Mouse (Mus musculus): Measurements from ENCODE around the gene Polr2e. TPM values are rescaled to one million over a fixed set of nuclear protein-coding genes. Genes with fewer than 3 reads are reported as not detected.

Gene Polr2e
- polyA plus RNA-seq, 1 experiment, result 78.3 TPM

DNA sequence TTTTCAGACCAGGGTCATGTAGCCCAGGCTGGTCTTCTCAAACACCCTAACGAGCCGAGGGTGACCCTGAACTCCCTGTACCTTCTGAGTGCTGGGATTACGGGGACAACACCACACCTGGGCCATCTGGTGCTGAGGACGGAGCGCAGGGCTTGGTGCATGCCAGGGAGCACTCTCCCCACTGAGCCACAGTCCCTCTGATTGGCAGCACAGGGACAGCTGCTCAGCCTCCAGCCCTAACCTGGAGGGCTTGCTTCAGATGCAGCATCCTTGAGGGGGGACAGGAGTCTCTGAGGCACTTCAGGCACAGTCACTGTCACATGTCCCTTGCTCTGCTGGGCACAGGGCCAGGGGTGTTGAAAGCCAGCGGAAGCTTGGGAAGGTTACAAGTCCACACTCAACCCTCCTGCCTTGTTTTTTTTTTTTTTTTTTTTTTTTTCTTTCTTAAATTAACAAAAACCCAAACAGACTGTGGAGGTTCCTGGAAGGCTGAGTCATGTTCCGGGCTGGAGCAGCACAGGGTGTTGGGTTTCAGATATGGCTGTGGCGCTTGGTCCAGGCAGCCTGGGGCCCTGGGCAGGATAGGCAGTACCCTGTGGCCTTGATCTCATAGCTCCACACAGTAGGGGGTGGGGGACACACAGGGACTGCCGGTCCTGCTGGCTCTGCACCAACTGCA, 31.4 kb upstream of the Polr2e start:
- Histone ChIP-seq H3K27ac (replicated peaks; ENCODE audit: low read depth, low read length) (peak overlapping the region; percentile 80), H3K4me3 (ENCODE audit: insufficient read depth, low read depth, low read length) (no peak overlapping the region), H3K4me1 (ENCODE audit: control insufficient read depth, insufficient read depth, insufficient read length, low read length) (peaks cover 44% of the 10 kb centered on the region)

DNA sequence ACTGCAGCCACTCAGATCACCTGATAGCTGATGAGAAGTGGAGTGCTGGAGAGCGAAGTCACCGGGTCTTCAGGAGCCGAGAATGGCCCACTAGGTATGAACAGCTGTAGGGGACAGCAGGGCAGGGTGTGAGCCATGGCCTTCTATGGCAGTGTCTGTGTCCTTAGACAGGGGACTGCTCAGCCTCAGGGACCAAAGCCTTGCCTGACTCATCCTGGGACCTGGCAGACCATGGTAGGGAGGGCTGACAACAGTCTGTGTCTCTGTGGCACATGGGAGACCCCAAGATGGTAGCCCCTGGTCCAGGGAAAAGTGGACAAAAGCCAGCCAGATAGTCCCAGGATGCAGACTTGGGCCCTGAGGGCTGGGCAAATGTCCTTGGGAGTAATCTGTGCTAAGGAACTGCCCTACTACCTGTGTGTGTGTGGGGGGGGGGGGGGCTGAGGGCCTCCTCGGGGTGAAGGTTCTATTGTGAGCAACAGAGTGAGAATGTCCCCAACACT, 30.4 kb upstream of the Polr2e start:
- peaks cover 40% of the 10 kb centered on the region for H3K4me1 ChIP-seq (ENCODE audit: control insufficient read depth, insufficient read depth, insufficient read length, low read length)
- H3K27ac ChIP-seq (replicated peaks; ENCODE audit: low read depth, low read length), result no peak overlapping the region
- no peak overlapping the region for H3K4me3 ChIP-seq (ENCODE audit: insufficient read depth, low read depth, low read length)

DNA sequence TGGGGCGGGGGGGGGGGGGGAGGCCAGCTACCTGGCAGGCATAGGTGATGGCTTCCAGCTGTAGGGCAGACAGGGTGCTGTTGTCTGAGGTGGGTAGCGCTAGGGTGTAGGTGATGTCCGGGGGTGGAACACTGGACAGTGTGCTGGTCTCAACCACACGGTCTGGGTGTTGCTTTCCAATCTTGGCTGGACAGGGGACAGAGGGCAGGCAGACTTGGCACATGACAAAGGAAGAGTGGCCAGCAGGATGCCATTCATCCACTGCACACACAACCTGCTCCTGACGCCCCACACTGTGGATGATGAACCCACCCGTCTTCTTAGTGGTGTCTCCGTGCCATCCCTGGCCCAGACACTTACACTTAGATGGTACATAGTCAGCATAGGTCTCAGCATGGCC, 29.7 kb upstream of the Polr2e start:
- no peak overlapping the region for H3K27ac ChIP-seq (replicated peaks; ENCODE audit: low read depth, low read length)
- H3K4me1 ChIP-seq (ENCODE audit: control insufficient read depth, insufficient read depth, insufficient read length, low read length), result peaks cover 33% of the 10 kb centered on the region
- no peak overlapping the region for H3K4me3 ChIP-seq (ENCODE audit: insufficient read depth, low read depth, low read length)

DNA sequence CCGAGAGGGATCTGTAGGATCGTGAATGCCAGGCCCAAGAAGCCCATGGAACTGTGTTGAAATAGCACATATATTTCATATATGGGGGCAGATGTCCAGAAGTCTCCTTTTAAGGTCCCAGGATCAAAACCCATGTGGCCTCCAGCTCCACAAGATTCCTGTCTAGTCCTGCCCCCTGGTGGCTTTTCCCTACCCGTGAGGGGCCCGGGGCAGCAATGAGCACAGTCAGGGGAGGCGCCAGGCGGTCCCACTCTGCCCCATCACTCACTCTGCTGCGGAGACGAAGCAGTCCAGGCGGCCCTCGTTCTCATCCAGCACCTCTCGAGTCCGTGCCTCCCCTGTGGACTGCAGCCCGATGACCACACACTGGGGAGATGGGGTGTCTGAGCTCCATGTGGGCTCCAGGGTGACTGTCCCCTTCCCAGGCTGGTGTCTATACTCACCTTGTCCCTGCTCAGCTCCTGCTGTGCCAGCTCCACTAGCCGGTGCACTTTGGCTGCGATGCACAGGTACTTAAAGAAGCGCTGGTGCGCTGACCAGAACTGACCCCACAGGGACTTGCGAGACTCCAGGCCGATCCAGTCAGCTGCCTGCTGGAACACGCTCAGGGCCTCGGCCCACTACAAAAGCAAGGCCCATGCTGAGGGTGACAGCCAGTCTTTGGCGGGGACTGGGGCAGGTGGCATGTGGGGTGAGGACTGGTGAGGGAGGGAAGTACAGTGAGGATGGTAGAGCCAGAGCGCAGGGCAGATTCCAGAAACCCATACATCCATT, 24.5 kb upstream of the Polr2e start:
- Histone ChIP-seq H3K4me3 (ENCODE audit: insufficient read depth, low read depth, low read length) (no peak overlapping the region), H3K27ac (replicated peaks; ENCODE audit: low read depth, low read length) (no peak overlapping the region), H3K4me1 (ENCODE audit: control insufficient read depth, insufficient read depth, insufficient read length, low read length) (no peaks in the 10 kb centered on the region)

DNA sequence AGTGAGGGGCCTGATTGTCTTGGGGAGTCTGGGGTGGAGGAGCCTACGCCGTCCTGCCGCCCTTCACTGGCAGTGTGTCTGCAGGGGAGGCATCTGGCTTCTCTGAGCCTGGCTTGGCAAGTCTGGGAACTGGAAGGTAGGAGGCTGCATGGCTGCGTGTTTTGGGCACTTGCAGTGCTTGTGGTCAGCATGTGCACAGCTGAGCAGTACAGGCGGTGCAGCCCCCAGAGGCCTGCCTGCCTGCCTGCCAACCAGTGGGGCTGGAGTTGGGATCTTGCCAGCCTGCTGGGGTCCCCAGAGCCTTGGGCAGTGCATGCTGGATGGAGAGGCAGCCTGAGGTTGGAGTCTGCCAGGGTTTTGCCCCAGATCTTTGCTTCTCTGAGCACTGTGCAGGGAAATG, 23.5 kb upstream of the Polr2e start:
- Histone ChIP-seq H3K27ac (replicated peaks; ENCODE audit: low read depth, low read length) (no peak overlapping the region), H3K4me1 (ENCODE audit: control insufficient read depth, insufficient read depth, insufficient read length, low read length) (no peaks in the 10 kb centered on the region), H3K4me3 (ENCODE audit: insufficient read depth, low read depth, low read length) (no peak overlapping the region)

DNA sequence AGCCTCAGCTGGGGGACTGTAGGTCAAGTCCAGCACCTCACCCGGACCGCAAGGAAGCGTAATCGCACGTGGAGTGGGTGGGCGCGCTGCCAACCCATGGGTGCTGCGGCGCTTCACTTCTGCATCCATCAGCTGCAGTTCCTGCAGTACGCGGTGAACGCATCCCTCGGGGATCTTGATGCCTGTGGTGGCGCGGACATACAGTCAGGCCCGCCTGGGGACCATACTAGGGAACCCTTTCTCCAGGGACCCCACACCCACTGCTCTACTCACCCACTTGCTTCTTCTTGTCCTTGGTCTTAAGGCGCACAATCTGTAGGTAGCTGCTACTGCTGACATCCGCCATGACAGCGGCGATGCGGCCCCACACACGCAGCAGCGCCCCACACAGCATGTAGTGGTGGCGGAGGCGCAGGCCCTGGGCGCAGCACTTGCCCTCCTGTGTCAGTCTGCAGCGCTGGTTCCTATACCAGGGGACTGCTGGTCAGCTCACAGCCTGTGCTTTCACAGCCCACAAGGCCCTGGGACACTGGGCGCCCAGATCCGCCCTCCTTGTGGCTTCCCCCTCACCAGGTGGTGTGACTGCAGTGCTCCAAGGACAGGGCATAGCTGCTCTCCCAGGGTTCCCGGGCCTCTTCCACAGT, 18.2 kb upstream of the Polr2e start:
- H3K27ac ChIP-seq (replicated peaks; ENCODE audit: low read depth, low read length), result no peak overlapping the region
- H3K4me1 ChIP-seq (ENCODE audit: control insufficient read depth, insufficient read depth, insufficient read length, low read length), result peaks cover 6% of the 10 kb centered on the region
- H3K4me3 ChIP-seq (ENCODE audit: insufficient read depth, low read depth, low read length), result no peak overlapping the region

DNA sequence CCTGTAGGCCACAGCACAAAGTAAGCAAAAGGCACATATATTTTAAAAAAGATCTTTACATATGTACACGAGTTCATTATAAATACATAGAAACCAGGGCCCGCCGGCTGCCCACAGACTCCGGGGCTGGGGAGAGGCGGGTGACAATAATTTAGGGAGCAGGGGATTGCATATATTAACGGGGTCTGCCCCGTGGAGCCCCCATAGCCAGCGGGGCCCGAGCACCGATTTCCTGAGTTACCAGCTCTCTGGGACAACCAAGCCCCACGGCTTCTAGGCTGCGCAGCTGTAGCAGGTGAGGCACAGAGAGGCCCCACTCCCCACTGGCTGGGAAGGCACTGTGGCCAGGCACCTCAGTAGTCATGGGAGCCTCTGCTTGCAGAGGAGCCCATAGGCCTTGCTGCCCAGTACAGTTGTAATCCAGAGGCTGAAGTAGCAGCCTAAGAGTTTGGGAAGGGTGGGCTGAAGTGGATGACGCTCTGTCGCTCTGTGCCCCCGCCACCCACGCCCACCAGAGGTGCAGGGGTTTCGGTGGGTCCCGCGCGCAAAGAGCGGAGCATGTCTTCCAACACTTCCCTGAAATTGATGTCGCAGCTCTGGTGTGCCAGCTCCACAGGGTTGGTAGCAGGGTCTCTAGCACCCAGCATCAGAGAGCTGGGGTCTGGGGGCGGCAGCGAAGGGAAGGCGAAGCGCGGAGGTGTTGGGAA, 17.5 kb upstream of the Polr2e start:
- Histone ChIP-seq H3K4me1 (ENCODE audit: control insufficient read depth, insufficient read depth, insufficient read length, low read length) (peaks cover 11% of the 10 kb centered on the region), H3K27ac (replicated peaks; ENCODE audit: low read depth, low read length) (no peak overlapping the region), H3K4me3 (ENCODE audit: insufficient read depth, low read depth, low read length) (no peak overlapping the region)

DNA sequence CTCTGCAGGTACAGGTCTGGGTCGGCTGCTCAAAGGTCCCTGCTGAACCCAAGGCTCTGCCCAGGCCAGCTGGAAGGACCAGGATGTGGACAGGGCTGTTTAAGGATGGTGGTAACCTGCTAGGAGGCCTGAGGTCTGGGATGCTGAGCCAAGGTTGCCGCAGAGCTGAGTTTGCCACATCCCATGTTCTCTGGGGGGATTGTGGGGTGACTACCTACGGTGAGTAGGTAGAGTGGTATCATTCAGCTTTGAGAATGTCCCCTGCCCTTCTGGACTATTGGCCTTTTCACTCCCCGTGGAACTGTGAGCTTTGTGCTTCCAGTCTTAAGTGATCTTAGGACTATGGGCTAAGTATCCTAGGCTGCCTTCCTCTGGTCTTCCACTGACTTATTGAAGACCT, 16.9 kb upstream of the Polr2e start:
- Histone ChIP-seq H3K4me3 (ENCODE audit: insufficient read depth, low read depth, low read length) (no peak overlapping the region), H3K27ac (replicated peaks; ENCODE audit: low read depth, low read length) (no peak overlapping the region), H3K4me1 (ENCODE audit: control insufficient read depth, insufficient read depth, insufficient read length, low read length) (peaks cover 13% of the 10 kb centered on the region)

DNA sequence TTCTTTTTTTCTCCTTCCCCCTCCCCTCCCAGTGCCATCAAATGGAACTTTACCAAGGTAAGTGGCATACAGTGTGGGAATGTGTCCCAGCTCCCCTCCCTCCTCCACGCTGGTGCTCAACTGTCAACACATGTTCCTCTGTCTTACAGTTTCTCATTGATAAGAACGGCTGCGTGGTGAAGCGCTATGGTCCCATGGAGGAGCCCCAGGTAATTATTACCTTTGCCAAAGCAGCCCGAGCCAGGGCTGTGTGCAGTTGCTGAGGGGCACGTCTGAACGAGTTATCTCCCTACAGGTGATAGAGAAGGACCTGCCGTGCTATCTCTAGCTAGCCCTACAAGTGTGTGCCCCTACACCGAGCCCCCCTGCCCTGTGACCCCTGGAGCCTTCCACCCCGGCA, 16.3 kb upstream of the Polr2e start:
- Histone ChIP-seq H3K4me3 (ENCODE audit: insufficient read depth, low read depth, low read length) (peak overlapping the region; percentile 90), H3K27ac (replicated peaks; ENCODE audit: low read depth, low read length) (0 out of 2 replicates have a peak overlapping the region, but pooled peaks have one; percentile 10), H3K4me1 (ENCODE audit: control insufficient read depth, insufficient read depth, insufficient read length, low read length) (peaks cover 19% of the 10 kb centered on the region)

DNA sequence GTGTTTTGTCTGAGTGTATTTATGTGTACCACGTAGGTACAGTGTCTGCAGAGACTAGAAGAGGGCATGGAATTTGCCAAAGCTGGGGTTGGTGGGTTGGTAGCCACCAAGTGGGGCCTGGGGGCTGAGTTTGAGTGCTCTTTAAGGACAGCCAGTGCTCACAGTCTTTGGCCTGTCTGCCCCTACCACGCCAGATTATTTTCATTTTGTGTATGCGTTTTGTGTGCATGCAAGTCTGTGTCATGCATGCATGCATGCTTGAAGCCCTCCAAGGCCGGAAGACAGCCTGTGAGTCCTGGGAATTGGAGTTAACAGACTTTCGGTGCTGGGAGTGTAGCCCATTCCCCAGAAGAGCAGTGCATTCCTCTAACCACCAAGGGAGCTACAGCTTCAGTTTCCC, 15.8 kb upstream of the Polr2e start:
- Histone ChIP-seq H3K4me1 (ENCODE audit: control insufficient read depth, insufficient read depth, insufficient read length, low read length) (peaks cover 23% of the 10 kb centered on the region), H3K27ac (replicated peaks; ENCODE audit: low read depth, low read length) (no peak overlapping the region; the same call in 1 of the 2 replicates), H3K4me3 (ENCODE audit: insufficient read depth, low read depth, low read length) (peak overlapping the region; percentile 90)

DNA sequence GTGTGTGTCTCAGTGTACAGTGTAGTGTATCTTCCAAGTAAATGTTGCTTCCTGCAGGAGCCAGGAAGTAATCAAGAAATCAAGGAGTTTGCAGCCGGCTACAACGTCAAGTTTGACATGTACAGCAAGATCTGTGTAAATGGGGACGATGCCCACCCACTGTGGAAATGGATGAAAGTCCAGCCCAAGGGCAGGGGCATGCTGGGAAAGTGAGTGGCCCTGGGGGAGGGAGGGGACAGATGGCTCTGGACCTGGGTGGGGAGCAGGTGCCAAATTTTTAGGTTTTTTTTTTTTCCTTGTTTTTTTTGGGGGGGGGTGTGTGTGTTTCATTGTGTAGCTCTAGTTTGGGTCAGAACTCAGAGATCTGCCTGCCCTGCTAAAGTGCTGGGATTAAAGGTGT, 15.3 kb upstream of the Polr2e start:
- peaks cover 27% of the 10 kb centered on the region for H3K4me1 ChIP-seq (ENCODE audit: control insufficient read depth, insufficient read depth, insufficient read length, low read length)
- peak overlapping the region; percentile 90 for H3K4me3 ChIP-seq (ENCODE audit: insufficient read depth, low read depth, low read length)
- H3K27ac ChIP-seq (replicated peaks; ENCODE audit: low read depth, low read length), result peak overlapping the region; percentile 69; the same call in 1 of the 2 replicates

DNA sequence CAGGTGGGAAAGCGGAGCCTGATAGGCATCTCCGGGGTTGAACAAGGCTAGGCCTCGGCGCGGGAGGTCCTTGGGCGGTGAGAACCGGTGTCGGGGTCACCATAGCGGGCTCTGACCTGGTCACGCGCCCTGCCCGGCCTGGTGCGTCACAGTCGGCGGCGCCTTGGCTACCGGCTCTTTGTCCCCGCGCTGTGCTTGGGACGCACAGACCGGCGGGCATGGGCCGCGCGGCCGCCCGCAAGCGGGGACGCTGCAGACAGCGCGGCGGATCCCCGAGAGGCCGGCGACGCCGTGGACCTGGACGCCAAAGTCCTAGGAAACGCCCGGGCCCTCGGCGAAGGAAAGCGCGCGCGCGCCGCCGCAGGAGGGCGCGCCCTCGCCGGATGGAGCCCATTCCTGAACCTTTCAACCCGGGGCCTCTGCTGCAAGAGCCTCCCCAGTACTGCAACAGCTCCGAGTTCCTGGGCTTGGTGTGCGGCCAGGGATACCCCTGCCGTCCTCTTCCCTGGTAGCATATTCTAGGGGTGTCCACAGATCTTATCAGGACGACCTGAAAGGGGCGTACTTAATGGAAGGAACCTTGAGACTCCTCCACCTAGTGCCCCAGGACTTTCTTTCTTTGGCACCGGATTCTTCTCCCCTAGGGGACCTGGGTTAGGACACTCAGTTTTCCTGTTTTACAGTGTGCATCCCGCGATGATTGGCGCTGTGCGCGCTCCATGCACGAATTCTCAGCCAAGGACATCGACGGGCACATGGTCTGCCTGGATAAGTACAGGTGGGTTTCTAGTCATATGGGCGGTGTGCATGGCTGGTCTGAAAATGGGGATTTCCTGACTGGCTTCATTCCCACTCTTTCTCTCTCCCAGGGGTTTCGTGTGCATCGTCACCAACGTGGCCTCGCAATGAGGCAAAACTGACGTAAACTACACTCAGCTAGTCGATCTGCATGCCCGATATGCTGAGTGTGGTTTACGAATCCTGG, 14.5 kb upstream of the Polr2e start:
- Histone ChIP-seq H3K4me3 (ENCODE audit: insufficient read depth, low read depth, low read length) (peak overlapping the region; percentile 90), H3K27ac (replicated peaks; ENCODE audit: low read depth, low read length) (peak overlapping the region; percentile 90), H3K4me1 (ENCODE audit: control insufficient read depth, insufficient read depth, insufficient read length, low read length) (peaks cover 30% of the 10 kb centered on the region)

DNA sequence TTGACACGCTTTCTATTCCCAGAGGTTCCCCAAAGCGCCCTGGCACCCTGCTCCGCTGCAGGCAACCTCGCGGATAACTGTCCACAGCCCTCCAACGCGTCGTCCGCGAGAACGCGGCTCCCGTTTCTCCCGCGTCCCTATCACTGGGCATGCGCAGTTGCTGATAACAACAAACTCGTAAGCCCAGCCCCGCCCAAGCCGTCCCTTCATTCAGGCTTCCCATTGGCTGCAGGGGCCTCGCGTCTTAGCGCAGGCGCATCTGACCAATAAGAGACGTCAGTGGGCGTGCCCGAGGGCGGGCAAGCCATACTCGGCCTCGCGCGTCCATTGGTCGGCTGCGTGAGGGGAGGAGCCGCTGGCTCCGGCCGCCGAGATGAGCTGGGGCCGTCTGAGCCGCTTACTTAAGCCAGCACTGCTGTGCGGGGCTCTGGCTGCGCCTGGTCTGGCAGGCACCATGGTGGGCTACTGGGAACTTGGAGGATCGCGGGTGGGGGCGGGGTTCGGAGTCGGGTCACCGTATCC, 13.7 kb upstream of the Polr2e start:
- peak overlapping the region; percentile 90 for H3K27ac ChIP-seq (replicated peaks; ENCODE audit: low read depth, low read length)
- H3K4me1 ChIP-seq (ENCODE audit: control insufficient read depth, insufficient read depth, insufficient read length, low read length), result peaks cover 33% of the 10 kb centered on the region
- peak overlapping the region; percentile 90 for H3K4me3 ChIP-seq (ENCODE audit: insufficient read depth, low read depth, low read length)

DNA sequence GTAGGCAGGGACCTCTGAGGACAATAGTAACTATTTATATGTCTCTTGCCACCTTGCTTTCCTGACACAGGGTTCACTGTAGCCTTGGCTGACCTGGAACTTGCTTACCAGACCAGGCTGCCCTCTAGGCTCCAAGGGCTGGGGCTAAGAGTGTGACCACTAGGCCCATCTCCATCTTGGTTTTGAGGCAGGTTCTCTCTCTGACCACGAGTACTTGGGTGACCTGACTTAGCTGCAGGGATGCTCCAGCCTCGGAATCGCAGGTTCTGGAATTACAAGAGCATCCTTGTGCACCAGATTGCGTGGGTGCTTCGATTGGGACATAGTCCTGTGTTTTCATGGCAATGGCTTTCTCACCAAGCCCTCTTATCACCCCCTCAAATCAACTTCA, 12.8 kb upstream of the Polr2e start:
- Histone ChIP-seq H3K4me3 (ENCODE audit: insufficient read depth, low read depth, low read length) (no peak overlapping the region), H3K4me1 (ENCODE audit: control insufficient read depth, insufficient read depth, insufficient read length, low read length) (peaks cover 34% of the 10 kb centered on the region), H3K27ac (replicated peaks; ENCODE audit: low read depth, low read length) (peak overlapping the region; percentile 94)

Data from brown adipose tissue, adult 24 weeks (tissue).